Mouse (Mus musculus): ENCODE results near the gene Fpgt. TPM values are rescaled to one million over a fixed set of nuclear protein-coding genes. Genes with fewer than 3 reads are reported as not detected.

The Fpgt gene
- total RNA-seq (2014; rRNA removed; ENCODE audit: low replicate concordance) (15.0 and 51.5 TPM in 2 replicates), polyA plus RNA-seq (2015; fragmentation: Nextera tagmentation; extraction: Ambion mirVana) (8.9 and 11.6 TPM in 2 replicates)

GRCm38 (mm10) chr3:155093116-155093956 is at the start of gene Fpgt, which contains the start of gene Lrriq3:
TSS of gene Fpgt (minus strand) at chr3:155093403.
TSS of gene Lrriq3 (plus strand) at chr3:155093434.
- Histone ChIP-seq H3K9ac (replicated peaks; ENCODE audit: low read depth, low read length) (peak within 1 kb of the TSS; percentile 79), H3K9me3 (replicated peaks; ENCODE audit: control insufficient read depth, low read length) (no peaks in the 10 kb centered on the region), H3K4me3 (ENCODE audit: low read depth, low read length) (peak within 1 kb of the TSS; percentile 72), H3K27ac (ENCODE audit: low read depth) (peak within 1 kb of the TSS; percentile 85), H3K4me2 (ENCODE audit: low read depth, low read length) (peak within 1 kb of the TSS; percentile 80), H3K27me3 (ENCODE audit: control insufficient read depth, insufficient read depth, low read length) (no peaks in the 10 kb centered on the region), H3K36me3 (replicated peaks; ENCODE audit: control insufficient read depth, insufficient read depth, low read length) (peaks cover 14% of the 10 kb centered on the region; the same call in 1 of the 2 replicates), H3K4me1 (ENCODE audit: control insufficient read depth, insufficient read depth) (peaks cover 19% of the 10 kb centered on the region; the same call in 1 of the 2 replicates)
- DNase-seq (ENCODE audit: low spot score) (peak; percentile 91), ATAC-seq (ENCODE audit: insufficient read depth, low read depth) (peak; percentile 99)
- no peak for TF ChIP-seq EP300 (IDR thresholded peaks at IDR 0.05; ENCODE audit: low read depth)
- no peak for TF ChIP-seq CTCF (IDR thresholded peaks at IDR 0.05; ENCODE audit: low read depth)
- 1% methylated on average over 47 of the region's 47 CpGs for WGBS

GRCm38 (mm10) chr3:155141047-155141446 is 47.8 kb upstream of the Fpgt start:
- Histone ChIP-seq H3K4me3 (ENCODE audit: low read depth, low read length) (no peak overlapping the region), H3K4me1 (ENCODE audit: control insufficient read depth, insufficient read depth) (no peaks in the 10 kb centered on the region), H3K9me3 (replicated peaks; ENCODE audit: control insufficient read depth, low read length) (no peaks in the 10 kb centered on the region), H3K36me3 (replicated peaks; ENCODE audit: control insufficient read depth, insufficient read depth, low read length) (no peaks in the 10 kb centered on the region), H3K4me2 (ENCODE audit: low read depth, low read length) (no peak overlapping the region), H3K9ac (replicated peaks; ENCODE audit: low read depth, low read length) (no peak overlapping the region), H3K27ac (ENCODE audit: low read depth) (no peak overlapping the region), H3K27me3 (ENCODE audit: control insufficient read depth, insufficient read depth, low read length) (no peaks in the 10 kb centered on the region)
- DNase-seq (ENCODE audit: low spot score) (no peak), ATAC-seq (ENCODE audit: insufficient read depth, low read depth) (no peak)
- 76% methylated on average over 11 of the region's 11 CpGs for WGBS
- TF ChIP-seq CTCF (IDR thresholded peaks at IDR 0.05; ENCODE audit: low read depth) (no peak), EP300 (IDR thresholded peaks at IDR 0.05; ENCODE audit: low read depth) (no peak)

- Histone ChIP-seq H3K36me3 (replicated peaks; ENCODE audit: control insufficient read depth, insufficient read depth, low read length) (no peaks in the 10 kb centered on the region), H3K9ac (replicated peaks; ENCODE audit: low read depth, low read length) (no peak overlapping the region), H3K9me3 (replicated peaks; ENCODE audit: control insufficient read depth, low read length) (no peaks in the 10 kb centered on the region), H3K27me3 (ENCODE audit: control insufficient read depth, insufficient read depth, low read length) (no peaks in the 10 kb centered on the region), H3K27ac (ENCODE audit: low read depth) (no peak overlapping the region), H3K4me3 (ENCODE audit: low read depth, low read length) (no peak overlapping the region), H3K4me1 (ENCODE audit: control insufficient read depth, insufficient read depth) (no peaks in the 10 kb centered on the region), H3K4me2 (ENCODE audit: low read depth, low read length) (no peak overlapping the region)
- ATAC-seq (ENCODE audit: insufficient read depth, low read depth) (no peak), DNase-seq (ENCODE audit: low spot score) (no peak)
- no peak for TF ChIP-seq CTCF (IDR thresholded peaks at IDR 0.05; ENCODE audit: low read depth)
- no peak for TF ChIP-seq EP300 (IDR thresholded peaks at IDR 0.05; ENCODE audit: low read depth)
- 80% methylated on average over 5 of the region's 5 CpGs for WGBS
Observed at GRCm38 (mm10) chr3:155137737-155138136, 44.5 kb upstream of the Fpgt start.

DNA sequence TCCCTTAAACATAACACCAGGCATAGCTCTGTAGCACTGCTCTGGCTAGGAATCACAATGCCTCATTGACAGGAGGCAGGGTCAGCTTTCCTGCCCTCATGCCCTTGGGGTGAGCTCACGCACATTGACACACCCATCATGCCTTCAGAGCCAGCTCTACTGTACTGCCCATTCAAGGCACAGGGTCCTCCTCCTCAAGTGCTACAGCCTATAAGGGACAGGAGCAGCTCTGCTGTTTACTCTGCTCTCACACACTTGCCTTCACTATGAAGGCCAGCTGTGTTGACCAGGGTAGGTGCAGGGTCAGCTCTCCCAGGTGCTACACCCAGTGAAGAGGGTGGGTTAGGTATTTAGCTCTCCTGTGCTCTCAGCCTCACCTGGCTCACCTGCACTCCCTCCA is 12.8 kb upstream of the Fpgt start:
- ATAC-seq (ENCODE audit: insufficient read depth, low read depth) (no peak), DNase-seq (ENCODE audit: low spot score) (no peak)
- Histone ChIP-seq H3K27ac (ENCODE audit: low read depth) (no peak overlapping the region), H3K4me2 (ENCODE audit: low read depth, low read length) (no peak overlapping the region), H3K27me3 (ENCODE audit: control insufficient read depth, insufficient read depth, low read length) (no peaks in the 10 kb centered on the region), H3K9me3 (replicated peaks; ENCODE audit: control insufficient read depth, low read length) (no peaks in the 10 kb centered on the region), H3K4me1 (ENCODE audit: control insufficient read depth, insufficient read depth) (no peaks in the 10 kb centered on the region), H3K4me3 (ENCODE audit: low read depth, low read length) (no peak overlapping the region), H3K36me3 (replicated peaks; ENCODE audit: control insufficient read depth, insufficient read depth, low read length) (no peaks in the 10 kb centered on the region), H3K9ac (replicated peaks; ENCODE audit: low read depth, low read length) (no peak overlapping the region)
- 41% methylated on average over 1 of the region's 1 CpGs for WGBS
- no peak for TF ChIP-seq CTCF (IDR thresholded peaks at IDR 0.05; ENCODE audit: low read depth)
- no peak for TF ChIP-seq EP300 (IDR thresholded peaks at IDR 0.05; ENCODE audit: low read depth)

- no peaks in the 10 kb centered on the region for H3K27me3 ChIP-seq (ENCODE audit: control insufficient read depth, insufficient read depth, low read length)
- H3K36me3 ChIP-seq (replicated peaks; ENCODE audit: control insufficient read depth, insufficient read depth, low read length) = no peaks in the 10 kb centered on the region
- no peak overlapping the region for H3K9ac ChIP-seq (replicated peaks; ENCODE audit: low read depth, low read length)
- no peaks in the 10 kb centered on the region for H3K9me3 ChIP-seq (replicated peaks; ENCODE audit: control insufficient read depth, low read length)
- H3K4me1 ChIP-seq (ENCODE audit: control insufficient read depth, insufficient read depth) = no peaks in the 10 kb centered on the region
- ATAC-seq (ENCODE audit: insufficient read depth, low read depth) (no peak), DNase-seq (ENCODE audit: low spot score) (no peak)
- H3K4me3 ChIP-seq (ENCODE audit: low read depth, low read length) = no peak overlapping the region
- no peak overlapping the region for H3K4me2 ChIP-seq (ENCODE audit: low read depth, low read length)
- TF ChIP-seq CTCF (IDR thresholded peaks at IDR 0.05; ENCODE audit: low read depth) (no peak), EP300 (IDR thresholded peaks at IDR 0.05; ENCODE audit: low read depth) (no peak)
- 71% methylated on average over 1 of the region's 1 CpGs for WGBS
- H3K27ac ChIP-seq (ENCODE audit: low read depth) = no peak overlapping the region
Observed at GRCm38 (mm10) chr3:155099266-155099665, 6.1 kb upstream of the Fpgt start.

All from heart, postnatal 0 days (tissue).